Mouse (Mus musculus) cerebellum, postnatal 25 days (tissue): ENCODE results near the gene Serpina10.
"Not testable (repeated sequence)": the region's sequence is repeated elsewhere in the genome, so short reads cannot be mapped to it uniquely, and the experiment has no call there.

Experiments used
- DNase-seq, 2 experiments: peaks; one replicate each; pipeline ENCODE4 v3.0.0; 2021; ENCODE audit warnings: mixed read lengths in 2 of 2

The Serpina10 gene

DNA sequence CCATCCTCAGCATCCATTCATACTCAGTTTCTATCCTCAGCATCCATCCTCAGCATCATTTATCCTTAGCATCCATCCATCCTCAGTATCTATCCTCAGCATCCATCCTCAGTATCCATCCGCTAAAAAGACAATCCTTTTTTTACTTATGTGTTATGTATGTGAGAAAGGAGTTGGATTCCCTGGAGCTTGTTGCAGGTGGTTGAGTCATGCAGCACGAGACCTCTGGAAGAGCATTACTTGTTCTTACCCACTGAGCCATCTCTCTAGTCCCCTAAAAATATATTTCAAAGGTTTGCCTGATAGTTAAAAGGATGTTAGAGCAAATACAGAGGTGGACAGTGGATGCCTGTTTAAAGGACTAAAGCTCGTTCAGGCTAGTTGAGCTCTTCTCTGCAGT, 29.4 kb downstream of the Serpina10 start:
- DNase-seq: no peak

DNA sequence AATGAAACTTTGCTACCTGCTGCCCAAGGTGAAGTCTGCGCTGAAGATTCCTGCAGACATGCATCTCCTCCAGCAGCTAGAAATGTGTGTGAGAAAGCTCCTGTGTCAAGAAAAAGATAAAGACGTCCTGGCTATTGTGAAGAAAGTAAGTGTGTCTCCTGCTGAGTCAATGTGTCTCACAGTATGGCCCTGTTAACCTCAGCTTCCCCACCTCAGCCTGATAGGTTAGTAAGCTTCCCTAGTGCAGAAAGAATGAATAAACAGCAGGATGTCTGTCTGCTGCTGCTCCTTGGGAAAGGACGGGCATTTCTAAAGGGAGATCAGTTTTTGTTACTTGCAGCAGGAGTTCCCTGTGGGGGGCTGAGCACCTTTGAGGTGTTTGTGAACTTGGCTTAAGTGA, 30.9 kb downstream of the Serpina10 start:
- no peak for DNase-seq

DNA sequence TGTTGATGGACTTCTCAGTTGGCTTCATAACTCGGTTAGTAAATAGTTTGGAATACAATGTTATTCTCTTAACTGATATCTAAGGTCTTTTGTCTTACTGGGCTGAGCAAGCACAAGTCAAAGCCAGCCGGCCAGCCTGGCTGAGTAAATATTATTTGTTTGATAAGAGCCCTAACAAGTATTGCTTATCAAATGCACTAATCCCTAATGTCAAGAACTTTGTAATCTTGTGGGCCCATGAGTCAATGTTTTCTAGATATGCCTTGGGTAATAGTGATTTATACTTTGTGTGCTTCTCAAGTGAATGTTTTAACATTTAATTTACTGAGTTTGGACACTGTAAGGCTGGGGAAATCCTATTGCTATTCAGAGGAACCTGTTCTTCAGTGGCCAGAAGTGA, 32.8 kb downstream of the Serpina10 start:
- DNase-seq: no peak

GRCm38 (mm10) chr12:103583771-103584170, 47.5 kb downstream of the Serpina10 start:
- DNase-seq: peak; percentile 37 to 54

GRCm38 (mm10) chr12:103578148-103578547, 53.1 kb downstream of the Serpina10 start:
- DNase-seq: not testable (repeated sequence)

DNA sequence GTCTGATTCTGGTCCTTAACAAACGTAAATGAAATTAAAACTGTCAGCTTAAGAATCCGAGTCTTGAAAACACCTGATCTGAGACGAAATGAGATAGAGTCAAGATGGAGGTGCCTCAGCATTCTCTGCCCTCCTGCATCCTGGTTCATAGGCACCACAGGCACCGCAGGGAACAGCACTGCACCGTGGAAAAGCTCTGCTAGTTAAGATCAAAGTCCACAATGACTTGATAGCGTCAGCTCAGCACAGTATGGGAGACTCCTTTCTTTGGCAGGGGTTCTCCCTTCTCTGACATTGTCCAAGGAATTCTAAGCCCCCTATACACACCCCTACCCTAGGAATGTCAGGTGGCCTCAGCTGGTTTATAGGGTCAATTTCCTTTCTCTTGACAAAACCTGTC, 61.6 kb downstream of the Serpina10 start:
- DNase-seq: no peak

DNA sequence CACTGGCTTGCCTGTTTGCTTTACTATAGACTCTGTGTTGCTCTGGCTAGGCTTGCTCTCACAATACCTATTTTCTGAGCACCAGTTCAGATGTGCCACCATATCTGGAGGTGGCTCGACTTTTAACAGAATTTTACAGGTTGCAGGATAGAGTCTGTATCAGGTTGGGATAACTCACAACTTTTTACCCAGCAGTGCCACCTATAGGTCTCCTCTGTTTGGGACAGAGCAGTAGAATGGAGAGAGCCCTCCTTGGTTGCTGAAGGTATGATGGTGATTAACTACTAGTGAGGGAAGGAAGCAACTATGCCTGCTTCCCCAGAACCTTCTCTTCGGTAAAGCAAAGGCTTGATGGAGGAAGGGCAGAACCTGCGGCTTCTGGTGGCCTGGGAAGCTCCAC, 64.1 kb downstream of the Serpina10 start:
- peak in 1 of 2 experiments; percentile 27 for DNase-seq

GRCm38 (mm10) chr12:103565151-103565550, 66.1 kb downstream of the Serpina10 start:
- DNase-seq: no peak
